Mouse (Mus musculus): Measurements from ENCODE around the gene H2-K1.
A peak's percentile ranks its signal among the peaks of the same experiment; 100 is the strongest.

H2-K1 gene

GRCm38 (mm10) chr17:34000150-34000537 lies at the start of gene H2-K1:
H2-K1 (minus strand) TSS chr17:34000347.
- DNase-seq (ENCODE audit: low spot score), result peak; percentile 86

- no peak for DNase-seq (ENCODE audit: low spot score)
Observed at GRCm38 (mm10) chr17:34047404-34048050, 47.4 kb upstream of the H2-K1 start.

GRCm38 (mm10) chr17:34045941-34046340 lies 45.8 kb upstream of the H2-K1 start:
- no peak for DNase-seq (ENCODE audit: low spot score)

GRCm38 (mm10) chr17:34039562-34040450 lies 39.7 kb upstream of the H2-K1 start:
- peak; percentile 21 for DNase-seq (ENCODE audit: low spot score)

- DNase-seq (ENCODE audit: low spot score), result no peak
Observed at GRCm38 (mm10) chr17:34038878-34039561, 38.9 kb upstream of the H2-K1 start, which contains the start of gene Col11a2. Col11a2 (plus strand) TSS chr17:34039437.

GRCm38 (mm10) chr17:34038440-34038839 lies 38.3 kb upstream of the H2-K1 start:
- DNase-seq (ENCODE audit: low spot score), result peak; percentile 35

GRCm38 (mm10) chr17:34037241-34037640 lies 37.1 kb upstream of the H2-K1 start:
- DNase-seq (ENCODE audit: low spot score), result no peak

- peak; percentile 19 for DNase-seq (ENCODE audit: low spot score)
Observed at GRCm38 (mm10) chr17:34036647-34037046, 36.5 kb upstream of the H2-K1 start.

GRCm38 (mm10) chr17:34035517-34035916 lies 35.4 kb upstream of the H2-K1 start:
- no peak for DNase-seq (ENCODE audit: low spot score)

- DNase-seq (ENCODE audit: low spot score), result peak; percentile 42
Observed at GRCm38 (mm10) chr17:34034064-34034463, 33.9 kb upstream of the H2-K1 start.

GRCm38 (mm10) chr17:34033441-34033840 lies 33.3 kb upstream of the H2-K1 start:
- no peak for DNase-seq (ENCODE audit: low spot score)

- DNase-seq (ENCODE audit: low spot score), result peak; percentile 43
Observed at GRCm38 (mm10) chr17:34032806-34033205, 32.7 kb upstream of the H2-K1 start.

GRCm38 (mm10) chr17:34032174-34032632 lies 32.1 kb upstream of the H2-K1 start:
- DNase-seq (ENCODE audit: low spot score), result peak; percentile 82

GRCm38 (mm10) chr17:34031465-34032173 lies 31.5 kb upstream of the H2-K1 start, which contains the start of the genes Slc39a7 and Rxrb:
Slc39a7 (minus strand) TSS chr17:34031682.
Rxrb (plus strand) TSS chr17:34031812.
- DNase-seq (ENCODE audit: low spot score), result peak; percentile 100

- DNase-seq (ENCODE audit: low spot score), result no peak
Observed at GRCm38 (mm10) chr17:34030861-34031326, 30.7 kb upstream of the H2-K1 start.

GRCm38 (mm10) chr17:34029890-34030595 lies 29.9 kb upstream of the H2-K1 start:
- DNase-seq (ENCODE audit: low spot score), result no peak

GRCm38 (mm10) chr17:34029150-34029889 lies 29.2 kb upstream of the H2-K1 start:
- no peak for DNase-seq (ENCODE audit: low spot score)

- DNase-seq (ENCODE audit: low spot score), result peak; percentile 19
Observed at GRCm38 (mm10) chr17:34028501-34029149, 28.5 kb upstream of the H2-K1 start.

GRCm38 (mm10) chr17:34027656-34028223 lies 27.6 kb upstream of the H2-K1 start, which contains the start of gene H2-Ke6:
H2-Ke6 (minus strand) TSS chr17:34028060.
- peak; percentile 93 for DNase-seq (ENCODE audit: low spot score)
